Mouse (Mus musculus) layer of hippocampus, adult 2 months (tissue): ENCODE measurements around the gene Col4a2. TPM values are rescaled to one million over a fixed set of nuclear protein-coding genes. Genes with fewer than 3 reads are reported as not detected.

Source experiments
- DNase-seq, 2 experiments: peaks; one replicate each; pipeline ENCODE4 v3.0.0; 2022; ENCODE audit warnings: low spot score in 2 of 2
- H3K27ac ChIP-seq: fragments of 200-600 bp; 2 replicates; pipeline ENCODE4 v1.8.1; 2022
- H3K4me3 ChIP-seq: fragments of 200-600 bp; 2 replicates; pipeline ENCODE4 v1.8.1; 2022; ENCODE audit warnings: mild to moderate bottlenecking
- CTCF ChIP-seq: fragments of 200-600 bp; conservative IDR thresholded peaks from 2 replicates; pipeline ENCODE4 v1.8.1; 2022; ENCODE audit warnings: antibody characterized with exemption, mild to moderate bottlenecking, moderate library complexity
- total RNA-seq, 2 experiments: library from RNA; stranded (reverse); gene quantifications; 2 replicates each; pipeline ENCODE4 v1.2.3; 2021

The Col4a2 gene
- total RNA-seq, 2 experiments from 2014 or later: 53.7 to 55.4 TPM

GRCm38 (mm10) chr8:11340310-11341110, 27.9 kb downstream of the Col4a2 start:
- DNase-seq: no peak
- H3K27ac ChIP-seq: no peak overlapping the region
- no peak for TF ChIP-seq CTCF
- H3K4me3 ChIP-seq: no peak overlapping the region

GRCm38 (mm10) chr8:11341111-11341566, 28.5 kb downstream of the Col4a2 start:
- H3K27ac ChIP-seq: no peak overlapping the region
- TF ChIP-seq CTCF: no peak

GRCm38 (mm10) chr8:11344459-11344858, 31.9 kb downstream of the Col4a2 start:
- H3K27ac ChIP-seq: no peak overlapping the region
- DNase-seq: no peak
- no peak for TF ChIP-seq CTCF
- no peak overlapping the region for H3K4me3 ChIP-seq

More at GRCm38 (mm10) chr8:11341111-11341566, 28.5 kb downstream of the Col4a2 start:
- DNase-seq: no peak
- H3K4me3 ChIP-seq: no peak overlapping the region

GRCm38 (mm10) chr8:11346225-11346624, 33.6 kb downstream of the Col4a2 start:
- no peak for TF ChIP-seq CTCF
- Histone ChIP-seq H3K4me3 (no peak overlapping the region), H3K27ac (no peak overlapping the region)
- DNase-seq: no peak

- Histone ChIP-seq H3K27ac (no peak overlapping the region), H3K4me3 (no peak overlapping the region)
- TF ChIP-seq CTCF: no peak
- DNase-seq: no peak
Observed at GRCm38 (mm10) chr8:11347699-11348098, 35.1 kb downstream of the Col4a2 start.

GRCm38 (mm10) chr8:11348622-11349021, 36.0 kb downstream of the Col4a2 start:
- DNase-seq: no peak
- no peak for TF ChIP-seq CTCF
- Histone ChIP-seq H3K4me3 (no peak overlapping the region), H3K27ac (no peak overlapping the region)

- Histone ChIP-seq H3K27ac (no peak overlapping the region), H3K4me3 (no peak overlapping the region)
- no peak for TF ChIP-seq CTCF
- no peak for DNase-seq
Observed at GRCm38 (mm10) chr8:11351355-11351754, 38.8 kb downstream of the Col4a2 start.

- H3K27ac ChIP-seq: 0 out of 2 replicates have a peak overlapping the region, but pooled peaks have one; percentile 32
- DNase-seq: no peak
- H3K4me3 ChIP-seq: no peak overlapping the region
- no peak for TF ChIP-seq CTCF
Observed at GRCm38 (mm10) chr8:11352514-11352913, 39.9 kb downstream of the Col4a2 start.

GRCm38 (mm10) chr8:11354800-11355451, 42.3 kb downstream of the Col4a2 start:
- Histone ChIP-seq H3K27ac (no peak overlapping the region), H3K4me3 (no peak overlapping the region)
- no peak for DNase-seq
- peak; percentile 62 for TF ChIP-seq CTCF

- H3K27ac ChIP-seq: no peak overlapping the region
- no peak overlapping the region for H3K4me3 ChIP-seq
- TF ChIP-seq CTCF: no peak
- DNase-seq: no peak
Observed at GRCm38 (mm10) chr8:11355900-11356299, 43.3 kb downstream of the Col4a2 start.

GRCm38 (mm10) chr8:11356776-11357175, 44.2 kb downstream of the Col4a2 start:
- H3K27ac ChIP-seq: no peak overlapping the region
- no peak overlapping the region for H3K4me3 ChIP-seq
- DNase-seq: no peak
- TF ChIP-seq CTCF: no peak

- H3K4me3 ChIP-seq: no peak overlapping the region
- DNase-seq: no peak
- no peak for TF ChIP-seq CTCF
- H3K27ac ChIP-seq: no peak overlapping the region
Observed at GRCm38 (mm10) chr8:11357921-11358436, 45.4 kb downstream of the Col4a2 start.

GRCm38 (mm10) chr8:11359846-11360245, 47.2 kb downstream of the Col4a2 start:
- Histone ChIP-seq H3K27ac (no peak overlapping the region), H3K4me3 (no peak overlapping the region)
- TF ChIP-seq CTCF: no peak
- DNase-seq: no peak
